Mouse (Mus musculus) brown adipose tissue, adult 24 weeks (tissue): ENCODE results near the gene Ccdc27. TPM values are rescaled to one million over a fixed set of nuclear protein-coding genes. Genes with fewer than 3 reads are reported as not detected.

ENCODE experiments used
- H3K27ac ChIP-seq: fragments of 200-500 bp; replicated peaks from 2 replicates; pipeline ENCODE4 v1.5.1; 2012; ENCODE audit warnings: low read depth, mild to moderate bottlenecking, low read length
- H3K4me1 ChIP-seq: fragments of 200-500 bp; 2 replicates; pipeline ENCODE4 v1.6.1; 2012; ENCODE audit warnings: low read length, mixed read lengths; ENCODE audit not compliant: control insufficient read depth, insufficient read depth, insufficient read length
- H3K4me3 ChIP-seq: fragments of 200-500 bp; 2 replicates; pipeline ENCODE4 v1.5.1; 2012; ENCODE audit warnings: low read depth, mild to moderate bottlenecking, low read length, moderate library complexity; ENCODE audit not compliant: insufficient read depth
- polyA plus RNA-seq: library from polyadenylated mRNA; stranded (reverse); fragments of >200 nt; gene quantifications from 2 replicates; pipeline ENCODE4 v1.2.4, GENCODE M21; 2012; ENCODE audit not compliant: missing spikeins, insufficient read depth, insufficient read length

Gene Ccdc27
- polyA plus RNA-seq, 1 experiment, result not detected

DNA sequence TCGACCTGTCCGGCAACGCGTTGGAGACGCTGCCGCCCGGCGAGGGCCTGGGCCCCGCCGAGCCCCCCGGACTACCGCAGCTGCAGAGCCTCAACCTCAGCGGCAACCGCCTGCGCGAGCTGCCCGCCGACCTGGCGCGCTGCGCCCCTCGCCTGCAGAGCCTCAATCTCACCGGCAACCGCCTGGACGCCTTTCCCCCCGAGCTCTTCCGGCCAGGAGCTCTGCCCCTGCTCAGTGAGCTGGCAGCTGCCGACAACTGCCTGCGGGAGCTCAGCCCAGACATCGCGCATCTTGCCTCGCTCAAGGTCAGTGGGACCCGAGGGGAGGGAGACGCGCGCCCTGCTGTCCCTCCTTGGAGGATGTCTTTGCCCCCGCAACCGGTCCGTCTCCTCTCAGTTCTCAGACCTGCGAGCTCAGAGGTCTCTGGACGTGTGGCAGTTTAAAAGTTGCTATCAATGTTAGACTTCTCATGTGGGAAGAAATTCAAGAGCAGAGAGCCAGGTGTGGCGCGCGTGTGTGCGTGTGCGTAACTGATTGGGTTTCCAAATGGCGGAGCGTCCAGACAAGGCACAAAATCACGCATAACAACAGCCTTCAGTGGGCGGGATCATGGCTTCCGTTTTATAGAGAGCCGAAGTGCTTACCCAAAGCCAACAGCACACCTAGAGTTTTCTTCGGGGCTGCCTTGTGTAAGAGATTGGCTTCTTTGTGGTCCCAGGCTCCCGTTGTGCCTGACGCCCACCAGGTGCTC is 30.2 kb downstream of the Ccdc27 start:
- H3K4me3 ChIP-seq, result peak overlapping the region; percentile 73
- H3K27ac ChIP-seq, result no peak overlapping the region
- peaks cover 11% of the 10 kb centered on the region for H3K4me1 ChIP-seq

DNA sequence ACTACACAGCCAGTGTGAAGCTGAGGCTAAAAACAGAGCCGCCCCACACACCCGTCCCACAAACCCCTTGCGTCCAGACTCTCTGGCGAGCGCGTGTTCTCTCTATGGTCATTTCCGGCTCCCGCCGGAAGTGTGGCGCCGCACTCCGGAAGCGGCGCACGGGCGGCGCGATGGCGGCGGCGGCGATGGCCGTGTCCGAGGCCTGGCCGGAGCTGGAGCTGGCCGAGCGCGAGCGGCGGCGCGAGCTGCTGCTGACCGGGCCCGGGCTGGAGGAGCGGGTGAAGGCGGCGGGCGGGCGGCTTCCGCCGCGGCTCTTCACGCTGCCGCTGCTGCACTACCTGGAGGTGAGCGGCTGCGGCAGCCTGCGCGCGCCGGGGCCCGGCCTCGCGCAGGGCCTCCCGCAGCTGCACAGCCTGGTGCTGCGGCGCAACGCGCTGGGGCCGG is 30.8 kb downstream of the Ccdc27 start, which contains the start of gene Lrrc47:
Gene Lrrc47 (plus strand): TSS at position 86 of the 444 bp plus-strand sequence.
- Histone ChIP-seq H3K27ac (no peak within 1 kb of the TSS; the same call in 1 of the 2 replicates), H3K4me1 (peaks cover 11% of the 10 kb centered on the region), H3K4me3 (peak within 1 kb of the TSS; percentile 73)

DNA sequence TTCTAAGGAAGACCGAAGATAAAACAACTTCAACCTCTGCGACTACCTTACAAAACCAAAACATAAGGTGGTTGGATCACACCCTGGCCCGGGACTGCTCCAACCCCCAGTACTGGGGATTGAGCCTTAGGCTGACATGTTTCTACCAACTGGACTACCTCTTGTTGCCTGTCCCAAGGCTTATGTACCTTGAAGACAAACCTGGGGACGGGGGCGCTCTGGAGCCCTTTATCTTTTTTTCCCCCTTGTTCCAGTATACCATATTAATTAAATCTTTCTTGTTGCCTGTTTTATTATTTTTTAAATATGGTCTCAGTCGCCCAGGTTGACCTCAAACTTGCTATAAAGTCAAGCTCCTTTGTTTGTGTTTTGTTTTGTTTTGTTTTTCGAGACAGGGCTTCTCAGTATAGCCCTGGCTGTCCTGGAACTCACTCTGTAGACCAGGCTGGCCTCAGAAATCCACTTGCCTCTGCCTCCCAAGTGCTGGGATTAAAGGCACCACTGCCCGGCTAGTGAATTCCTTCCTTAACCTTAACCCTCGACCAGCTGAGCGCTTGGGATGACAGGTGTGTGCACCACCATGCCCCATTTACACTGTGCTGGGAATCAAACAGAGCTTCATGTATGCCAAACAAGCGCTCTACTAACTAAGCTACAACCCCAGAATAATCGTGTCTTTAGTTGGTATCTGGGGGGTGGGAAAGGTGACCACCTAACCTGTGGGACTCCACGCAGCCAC is 31.4 kb downstream of the Ccdc27 start:
- no peak overlapping the region; the same call in 1 of the 2 replicates for H3K27ac ChIP-seq
- H3K4me1 ChIP-seq, result peaks cover 11% of the 10 kb centered on the region
- peak overlapping the region; percentile 73 for H3K4me3 ChIP-seq

- H3K4me3 ChIP-seq, result no peak overlapping the region
- H3K4me1 ChIP-seq, result peaks cover 4% of the 10 kb centered on the region
- no peak overlapping the region for H3K27ac ChIP-seq
These were observed 34.7 kb downstream of the Ccdc27 start for GRCm38 (mm10) chr4:154007759-154008158.

DNA sequence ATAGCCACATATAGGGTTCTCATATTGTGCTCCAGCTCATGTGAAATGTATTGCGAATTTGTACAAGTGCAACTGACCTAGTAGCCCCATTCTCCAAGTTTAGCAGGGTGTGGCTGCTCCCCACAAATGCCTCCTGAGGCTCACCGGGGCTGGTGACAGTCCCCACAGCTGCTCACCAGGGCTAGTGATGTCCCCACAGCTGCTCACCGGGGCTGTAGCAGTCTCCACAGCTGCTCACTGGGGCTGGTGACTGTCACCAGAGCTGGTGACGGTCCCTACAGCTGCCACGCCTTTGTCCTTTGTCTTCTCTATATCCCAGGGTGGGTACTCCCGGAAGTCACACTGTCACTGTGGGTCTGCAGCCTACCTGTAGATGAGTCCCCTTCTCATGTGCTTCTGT is 36.2 kb downstream of the Ccdc27 start:
- Histone ChIP-seq H3K4me3 (no peak overlapping the region), H3K27ac (no peak overlapping the region), H3K4me1 (no peaks in the 10 kb centered on the region)

- H3K4me3 ChIP-seq, result no peak overlapping the region
- no peak overlapping the region for H3K27ac ChIP-seq
These were observed 37.0 kb downstream of the Ccdc27 start for GRCm38 (mm10) chr4:154005488-154005887.

GRCm38 (mm10) chr4:153993505-153993904 is 49.0 kb downstream of the Ccdc27 start:
- no peak overlapping the region for H3K27ac ChIP-seq
- H3K4me3 ChIP-seq, result no peak overlapping the region
- H3K4me1 ChIP-seq, result no peaks in the 10 kb centered on the region

More at GRCm38 (mm10) chr4:154005488-154005887, 37.0 kb downstream of the Ccdc27 start:
- no peaks in the 10 kb centered on the region for H3K4me1 ChIP-seq

DNA sequence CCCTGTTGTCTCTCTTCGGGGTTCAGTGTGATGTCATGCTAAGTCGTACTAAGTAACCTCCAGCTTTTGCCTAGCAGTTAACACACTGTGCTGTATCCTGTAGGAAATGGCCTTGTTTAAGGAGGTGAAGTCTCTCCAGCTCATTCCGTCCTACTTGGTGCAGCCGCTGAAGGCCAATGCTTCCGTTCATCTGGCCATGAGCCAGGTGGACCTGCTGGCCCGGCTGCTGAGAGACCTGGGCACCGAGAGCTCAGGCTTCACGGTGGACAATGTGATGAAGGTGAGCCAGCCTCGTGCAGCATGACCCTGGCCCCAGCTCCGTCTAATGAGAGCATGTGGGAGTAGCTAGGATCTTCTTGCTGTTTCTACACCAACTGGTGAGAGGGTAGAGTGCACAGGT is 49.8 kb downstream of the Ccdc27 start:
- Histone ChIP-seq H3K4me3 (no peak overlapping the region), H3K27ac (no peak overlapping the region), H3K4me1 (no peaks in the 10 kb centered on the region)

GRCm38 (mm10) chr4:153980470-153980869 is 62.0 kb downstream of the Ccdc27 start:
- H3K4me3 ChIP-seq, result no peak overlapping the region
- peaks cover 2% of the 10 kb centered on the region; the same call in 1 of the 2 replicates for H3K4me1 ChIP-seq
- H3K27ac ChIP-seq, result no peak overlapping the region

DNA sequence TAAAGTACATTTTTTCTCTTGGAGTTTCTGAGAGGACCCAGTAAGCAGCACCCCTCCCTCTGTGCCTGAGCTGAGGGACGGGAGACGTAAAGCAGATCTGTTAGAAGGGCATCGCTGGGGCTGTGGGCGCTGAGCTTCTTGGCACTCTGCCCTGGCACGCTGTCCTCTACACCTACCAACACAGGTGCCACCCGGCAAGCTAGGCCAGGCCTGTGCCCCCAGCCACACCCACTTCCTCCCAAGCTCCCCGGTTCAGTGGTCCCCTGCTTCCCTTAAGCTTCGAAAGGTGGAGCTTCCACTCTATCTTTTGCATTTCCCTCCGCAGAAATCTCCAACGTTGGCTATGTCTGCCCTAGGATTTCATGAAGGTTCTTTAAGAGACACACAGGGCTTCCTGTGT is 63.2 kb downstream of the Ccdc27 start:
- Histone ChIP-seq H3K4me3 (no peak overlapping the region), H3K4me1 (peaks cover 2% of the 10 kb centered on the region; the same call in 1 of the 2 replicates), H3K27ac (no peak overlapping the region)

Other genes starting within 250 kb of the Ccdc27 start
- gene A430005L14Rik, start 85.4 kb downstream of the Ccdc27 start, polyA plus RNA-seq, result 17.2 and 22.2 TPM in 2 replicates
- 0.83 and 1.3 TPM in 2 replicates for gene Dffb, start 67.6 kb downstream of the Ccdc27 start, polyA plus RNA-seq
- 12.9 and 13.6 TPM in 2 replicates for gene Cep104, start 67.5 kb downstream of the Ccdc27 start, polyA plus RNA-seq
- 20.1 and 24.0 TPM in 2 replicates for gene Lrrc47, start 30.9 kb downstream of the Ccdc27 start, polyA plus RNA-seq
- 12.6 and 14.5 TPM in 2 replicates for gene Smim1, start 16.4 kb downstream of the Ccdc27 start, polyA plus RNA-seq
- gene Trp73, start 97.5 kb upstream of the Ccdc27 start, polyA plus RNA-seq, result not detected in 2 replicates
- gene Wrap73, start 99.7 kb upstream of the Ccdc27 start, polyA plus RNA-seq, result 6.3 and 8.2 TPM in 2 replicates
- gene Tprgl, start 118.0 kb upstream of the Ccdc27 start, polyA plus RNA-seq, result 105 and 132 TPM in 2 replicates
- 0.21 and 0.28 TPM in 2 replicates for gene Megf6, start 128.1 kb upstream of the Ccdc27 start, polyA plus RNA-seq